Comparison of ENCODE assay signal across 36 mouse cellular contexts in genomic region chr1:75231224-75231623, GRCm38 (mm10). TPM values are rescaled to one million over a fixed set of nuclear protein-coding genes. Genes with fewer than 3 reads are reported as not detected.
DNase-seq lines count a peak whose midpoint lies in the region; ATAC-seq and TF ChIP-seq lines count a peak whose summit lies in the region.
"Had no signal": no experiment of that assay in that cellular context is flagged by ENCODE, and none has a peak within 500 bp of the region (broad histone marks: within the 10 kb centered on the region; RNA-seq: fewer than 3 reads in every experiment).

No protein-coding gene starts in this region.

- H3ac ChIP-seq in C2C12 (ENCODE audit: control insufficient read depth, insufficient read length, low read depth) (peak overlapping the region; percentile 19), myocyte (ENCODE audit: control insufficient read depth, insufficient read length) (no peak overlapping the region)

- H3K79me2 ChIP-seq in C2C12 (ENCODE audit: control insufficient read depth, insufficient read depth), result no peaks in the 10 kb centered on the region
- H3K79me2 ChIP-seq in myocyte (ENCODE audit: control insufficient read depth, insufficient read depth), result no peaks in the 10 kb centered on the region

- WGBS in liver, embryonic 11.5 days, result 76% methylated on average over 4 of the region's 4 CpGs
- WGBS in heart, embryonic 10.5 days, result 64% methylated on average over 4 of the region's 4 CpGs

- DNase-seq in liver (peak; percentile 35), 3134 (ENCODE audit: extremely low read depth, insufficient read length, low spot score) (peak; percentile 74)
- DNase-seq in liver, embryonic 11.5 days (ENCODE audit: low spot score), result no peak
- DNase-seq in layer of hippocampus, postnatal 14 days (ENCODE audit: low spot score in 2 of 2), result no peak
- DNase-seq in heart, embryonic 10.5 days (ENCODE audit: low spot score), result no peak
- DNase-seq: adrenal gland, postnatal 10 days; cerebellum, adult 8-10 months; embryo, embryonic 11 days; forebrain, postnatal 0 days; heart, adult 2 months; heart, postnatal 36 days; kidney, adult 9 months; kidney, postnatal 10 days; lung, postnatal 36 days; midbrain, embryonic 14.5 days; spleen, adult 18-20 months; thymus, postnatal 36 days had no signal

- H3K9ac ChIP-seq in liver, embryonic 11.5 days (ENCODE audit: low read depth, low read length), result no peak overlapping the region
- H3K9ac ChIP-seq: embryonic facial prominence, embryonic 13.5 days; forebrain, embryonic 12.5 days; forebrain, postnatal 0 days; hindbrain, embryonic 12.5 days had no signal

- H3K27ac ChIP-seq in liver, embryonic 11.5 days (ENCODE audit: low read depth, low read length), result no peak overlapping the region
- no peak overlapping the region for H3K27ac ChIP-seq in heart, embryonic 10.5 days
- H3K27ac ChIP-seq: embryonic facial prominence, embryonic 13.5 days; forebrain, embryonic 12.5 days; heart, adult 2 months; hindbrain, embryonic 12.5 days had no signal

- H3K79me3 ChIP-seq in C2C12 (ENCODE audit: low read depth), result no peaks in the 10 kb centered on the region

- no peak overlapping the region for H3K4me3 ChIP-seq in liver, embryonic 11.5 days (ENCODE audit: low read depth, low read length)
- H3K4me3 ChIP-seq in C2C12 (ENCODE audit: insufficient read depth, poor library complexity, severe bottlenecking), result no peak overlapping the region
- H3K4me3 ChIP-seq in myocyte, result no peak overlapping the region
- no peak overlapping the region for H3K4me3 ChIP-seq in heart, embryonic 10.5 days
- H3K4me3 ChIP-seq: embryonic facial prominence, embryonic 13.5 days; forebrain, embryonic 12.5 days; heart, adult 2 months; hindbrain, embryonic 12.5 days had no signal

- H3K4me2 ChIP-seq in liver, embryonic 11.5 days, result no peak overlapping the region
- H3K4me2 ChIP-seq in myocyte (ENCODE audit: low read depth), result peak overlapping the region; percentile 82
- H3K4me2 ChIP-seq: embryonic facial prominence, embryonic 13.5 days; forebrain, embryonic 12.5 days; hindbrain, embryonic 12.5 days had no signal

- peaks cover 2% of the 10 kb centered on the region; the same call in 1 of the 2 replicates for H3K4me1 ChIP-seq in liver, embryonic 11.5 days (replicated peaks; ENCODE audit: control insufficient read depth, insufficient read depth, low read length)
- H3K4me1 ChIP-seq in heart, embryonic 10.5 days, result peaks cover 26% of the 10 kb centered on the region

- no peaks in the 10 kb centered on the region for H3K36me3 ChIP-seq in liver, embryonic 11.5 days (ENCODE audit: control insufficient read depth, insufficient read depth, low read length)
- H3K36me3 ChIP-seq in C2C12 (ENCODE audit: control insufficient read depth, insufficient read depth) (no peaks in the 10 kb centered on the region), myocyte (ENCODE audit: control insufficient read depth, insufficient read depth) (no peaks in the 10 kb centered on the region)
- H3K36me3 ChIP-seq in heart, embryonic 10.5 days, result no peaks in the 10 kb centered on the region
- H3K36me3 ChIP-seq: embryonic facial prominence, embryonic 13.5 days; forebrain, embryonic 12.5 days; G1E; hindbrain, embryonic 12.5 days had no signal

- H3K9me3 ChIP-seq in liver, embryonic 11.5 days (ENCODE audit: control insufficient read depth, low read length), result no peaks in the 10 kb centered on the region
- H3K9me3 ChIP-seq in heart, embryonic 10.5 days, result no peaks in the 10 kb centered on the region
- H3K9me3 ChIP-seq: embryonic facial prominence, embryonic 13.5 days; forebrain, embryonic 12.5 days; G1E; hindbrain, embryonic 12.5 days had no signal

- H3K27me3 ChIP-seq in liver, embryonic 11.5 days (replicated peaks; ENCODE audit: control insufficient read depth, insufficient read depth, low read length), result no peaks in the 10 kb centered on the region
- H3K27me3 ChIP-seq in C2C12 (ENCODE audit: control insufficient read depth, insufficient read depth, insufficient read length), result no peaks in the 10 kb centered on the region
- no peaks in the 10 kb centered on the region for H3K27me3 ChIP-seq in myocyte (ENCODE audit: control insufficient read depth, insufficient read depth, insufficient read length)
- 0 out of 2 replicates have a peak, but pooled peaks cover 4% of the 10 kb centered on the region for H3K27me3 ChIP-seq in heart, embryonic 10.5 days (ENCODE audit: insufficient read depth, poor library complexity, severe bottlenecking)
- H3K27me3 ChIP-seq: Patski had no signal

- no peak for TF ChIP-seq POLR2A in myocyte (IDR thresholded peaks at IDR 0.05; ENCODE audit: insufficient read length, low read depth)

- no peak for TF ChIP-seq CTCF in C2C12 (IDR thresholded peaks at IDR 0.05; ENCODE audit: control insufficient read depth, insufficient read depth, insufficient read length)

- ATAC-seq in liver, embryonic 11.5 days (replicated peaks; ENCODE audit: low FRiP score), result no peak
- ATAC-seq: forebrain, postnatal 0 days; intestine, embryonic 16.5 days; Patski had no signal

TF ChIP-seq in C2C12, 6 proteins besides CTCF, POLR2A, EP300 and RAD21:
- TF ChIP-seq FOSL1 (IDR thresholded peaks at IDR 0.05; ENCODE audit: insufficient read depth, low read length, poor library complexity, severe bottlenecking) (peak; percentile 31), MAX (IDR thresholded peaks at IDR 0.05) (no peak)

TF ChIP-seq in myocyte, 11 proteins besides CTCF, POLR2A, EP300 and RAD21:
- peak in 1 of 3 experiments; percentile 68 for TF ChIP-seq MYOG (IDR thresholded peaks at IDR 0.05; ENCODE audit: control insufficient read depth in 1 of 3, insufficient read depth in 1 of 3, insufficient read length in 2 of 3, low read depth in 2 of 3)
- peak in 1 of 3 experiments; percentile 70 for TF ChIP-seq MYOD1 (IDR thresholded peaks at IDR 0.05; ENCODE audit: control insufficient read depth in 1 of 3, insufficient read length in 2 of 3, low read depth in 2 of 3)
- no peak for TF ChIP-seq REST (IDR thresholded peaks at IDR 0.05; ENCODE audit: insufficient read depth, insufficient read length)

RNA-seq across cellular contexts. Expression of gene A630095N17Rik, which starts 0.7 kb away (rescaled TPM):
- not detected in 2 replicates for polyA plus RNA-seq in liver, embryonic 11.5 days (2014; fragmentation: Nextera tagmentation; extraction: Ambion mirVana)
- polyA plus RNA-seq in C2C12 (2012; fragmentation: generic; extraction: Trizol) (not detected), myocyte (2012; fragmentation: generic; extraction: Trizol) (0.11 TPM)
- total RNA-seq in layer of hippocampus, postnatal 14 days (2021), result not detected
- polyA plus RNA-seq in heart, embryonic 10.5 days (2016; fragmentation: Nextera tagmentation; extraction: Ambion mirVana), result not detected in 2 replicates
- total RNA-seq: adrenal gland, postnatal 10 days; forebrain, postnatal 0 days; G1E; gastrocnemius, adult 8-10 months; gastrocnemius, postnatal 4 days; heart, adult 2 months; heart, postnatal 36 days; left cerebral cortex, postnatal 10 days; megakaryocyte-erythroid progenitor cell, adult 5-6 weeks; neutrophil, adult 5-6 weeks had no signal
- polyA plus RNA-seq: embryonic facial prominence, embryonic 13.5 days; erythroblast, embryonic 14.5 days; forebrain, embryonic 12.5 days; G1E; heart, adult 2 months; hindbrain, embryonic 12.5 days; intestine, embryonic 16.5 days; large intestine, adult 2 months; limb, embryonic 11.5 days; liver, embryonic 16.5 days; lung, embryonic 16.5 days; midbrain, embryonic 14.5 days; neural tube, embryonic 11.5 days had no signal

RNA-seq across cellular contexts. Expression of gene Dnajb2, which starts 5.0 kb away (rescaled TPM):
- polyA plus RNA-seq in liver, embryonic 11.5 days (2014; fragmentation: Nextera tagmentation; extraction: Ambion mirVana), result 13.6 and 17.5 TPM in 2 replicates
- 27.7 TPM for polyA plus RNA-seq in C2C12 (2012; fragmentation: generic; extraction: Trizol)
- polyA plus RNA-seq in myocyte (2012; fragmentation: generic; extraction: Trizol), result 54.1 TPM
- total RNA-seq in layer of hippocampus, postnatal 14 days (2021), result 10 to 100 TPM; 60.0 to 61.1 TPM
- 24.5 and 32.4 TPM in 2 replicates for polyA plus RNA-seq in heart, embryonic 10.5 days (2016; fragmentation: Nextera tagmentation; extraction: Ambion mirVana)

RNA-seq across cellular contexts. Expression of gene Tuba4a, which starts 11.6 kb away (rescaled TPM):
- 282 and 298 TPM in 2 replicates for polyA plus RNA-seq in liver, embryonic 11.5 days (2014; fragmentation: Nextera tagmentation; extraction: Ambion mirVana)
- polyA plus RNA-seq in C2C12 (2012; fragmentation: generic; extraction: Trizol) (167 TPM), myocyte (2012; fragmentation: generic; extraction: Trizol) (210 TPM)
- total RNA-seq in layer of hippocampus, postnatal 14 days (2021), result 100 to 1,000 TPM; 512 to 548 TPM
- 35.2 and 50.8 TPM in 2 replicates for polyA plus RNA-seq in heart, embryonic 10.5 days (2016; fragmentation: Nextera tagmentation; extraction: Ambion mirVana)

RNA-seq across cellular contexts. Expression of gene Stk16, which starts 20.6 kb away (rescaled TPM):
- 122 and 131 TPM in 2 replicates for polyA plus RNA-seq in liver, embryonic 11.5 days (2014; fragmentation: Nextera tagmentation; extraction: Ambion mirVana)
- polyA plus RNA-seq in C2C12 (2012; fragmentation: generic; extraction: Trizol) (110 TPM), myocyte (2012; fragmentation: generic; extraction: Trizol) (86.4 TPM)
- 10 to 100 TPM; 90.5 to 91.4 TPM for total RNA-seq in layer of hippocampus, postnatal 14 days (2021)
- 103 and 131 TPM in 2 replicates for polyA plus RNA-seq in heart, embryonic 10.5 days (2016; fragmentation: Nextera tagmentation; extraction: Ambion mirVana)

RNA-seq across cellular contexts. Expression of gene Glb1l, which starts 20.6 kb away (rescaled TPM):
- polyA plus RNA-seq in liver, embryonic 11.5 days (2014; fragmentation: Nextera tagmentation; extraction: Ambion mirVana), result 8.0 and 9.1 TPM in 2 replicates
- polyA plus RNA-seq in C2C12 (2012; fragmentation: generic; extraction: Trizol), result 1.3 TPM
- polyA plus RNA-seq in myocyte (2012; fragmentation: generic; extraction: Trizol), result 2.0 TPM
- total RNA-seq in layer of hippocampus, postnatal 14 days (2021), result 10 to 100 TPM; 21.3 to 21.7 TPM
- polyA plus RNA-seq in heart, embryonic 10.5 days (2016; fragmentation: Nextera tagmentation; extraction: Ambion mirVana), result 7.9 and 10.9 TPM in 2 replicates

Comparison
In these comparisons a context has a peak if more than half of its experiments do, and no peak if none do; other contexts are left out.
1. DNase-seq: peak in liver (single experiment) and 3134 (single experiment); none in liver, embryonic 11.5 days (single experiment), layer of hippocampus, postnatal 14 days (0 of 2) and heart, embryonic 10.5 days (single experiment).